Mouse (Mus musculus): ENCODE results near the gene Anapc11. TPM values are rescaled to one million over a fixed set of nuclear protein-coding genes. Genes with fewer than 3 reads are reported as not detected.

The Anapc11 gene
- total RNA-seq, 2 experiments from 2014 or later: 85.0 to 103 TPM

DNA sequence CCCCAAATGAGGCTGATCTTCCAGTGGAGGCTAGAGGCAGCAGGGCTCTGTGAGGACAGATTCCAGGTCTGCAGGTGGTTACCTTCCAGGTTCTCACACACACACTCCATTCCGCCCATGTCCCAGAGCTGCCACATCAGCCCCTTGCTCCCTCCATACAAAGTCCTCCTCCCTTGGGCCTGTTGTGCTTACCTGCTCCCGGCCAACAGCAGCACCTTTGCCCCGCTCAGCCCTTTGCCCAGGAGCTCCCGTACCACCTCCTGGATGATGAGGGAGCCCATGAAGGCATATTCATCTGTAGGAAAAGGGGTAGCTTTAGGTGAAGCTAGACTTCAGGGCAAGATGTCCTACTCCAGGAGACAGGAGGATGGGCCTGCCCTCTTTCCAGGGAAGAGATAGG is 59.1 kb downstream of the Anapc11 start:
- no peak for DNase-seq

Small RNAs within 50 kb of the gene (microRNA-seq; reads per million reads assigned to microRNA genes)
- 1.2 to 3.0 reads per million in 2 experiments for gene Mir6936

Other genes with a start within 250 kb of the Anapc11 start
- 1,000 to 10,000 TPM; 1,262 to 1,401 TPM for gene Actg1, start 249.9 kb upstream of the Anapc11 start, total RNA-seq (2021)
- gene Fscn2, start 236.9 kb upstream of the Anapc11 start, total RNA-seq (2021): 1 to 10 TPM in 1 of 2 experiments, not detected in 1; 1.0 TPM
- gene Faap100, start 219.7 kb upstream of the Anapc11 start, total RNA-seq (2021): 10 to 100 TPM; 17.3 to 21.6 TPM
- 10 to 100 TPM; 59.9 to 64.4 TPM for gene Nploc4, start 160.7 kb upstream of the Anapc11 start, total RNA-seq (2021)
- under 1 TPM in 1 of 2 experiments, not detected in 1; 0.30 TPM for gene Tspan10, start 155.8 kb upstream of the Anapc11 start, total RNA-seq (2021)
- under 1 TPM; 0.48 to 0.90 TPM for gene Pde6g, start 144.9 kb upstream of the Anapc11 start, total RNA-seq (2021)
- gene Oxld1, start 140.4 kb upstream of the Anapc11 start, total RNA-seq (2021): 10 to 100 TPM; 13.2 to 15.6 TPM
- gene Ccdc137, start 140.3 kb upstream of the Anapc11 start, total RNA-seq (2021): 10 to 100 TPM; 25.3 to 31.8 TPM
- 10 to 100 TPM; 48.3 to 49.8 TPM for gene Arl16, start 130.8 kb upstream of the Anapc11 start, total RNA-seq (2021)
- gene Mrpl12, start 113.8 kb upstream of the Anapc11 start, total RNA-seq (2021): 10 to 100 TPM; 70.4 to 71.7 TPM
- 10 to 100 TPM; 18.7 to 20.4 TPM for gene Slc25a10, start 106.6 kb upstream of the Anapc11 start, total RNA-seq (2021)
- under 1 TPM; 0.15 to 0.18 TPM for gene Gcgr, start 67.7 kb upstream of the Anapc11 start, total RNA-seq (2021)
- gene Mcrip1, start 48.7 kb upstream of the Anapc11 start, total RNA-seq (2021): 10 to 100 TPM; 71.3 to 71.6 TPM
- gene Ppp1r27, start 47.3 kb upstream of the Anapc11 start, total RNA-seq (2021): not detected
- 100 to 1,000 TPM; 118 to 122 TPM for gene P4hb, start 25.2 kb upstream of the Anapc11 start, total RNA-seq (2021)
- gene Arhgdia, start 16.8 kb upstream of the Anapc11 start, total RNA-seq (2021): 100 to 1,000 TPM; 266 to 282 TPM
- gene Alyref, start 56 bp upstream of the Anapc11 start, total RNA-seq (2021): 10 to 100 TPM; 60.0 to 67.6 TPM
- 1 to 10 TPM; 1.2 to 1.8 TPM for gene Npb, start 10.1 kb downstream of the Anapc11 start, total RNA-seq (2021)
- gene Pcyt2, start 19.5 kb downstream of the Anapc11 start, total RNA-seq (2021): 100 to 1,000 TPM; 138 to 157 TPM
- gene Sirt7, start 26.8 kb downstream of the Anapc11 start, total RNA-seq (2021): 10 to 100 TPM; 40.7 to 41.5 TPM
- 10 to 100 TPM; 77.3 to 86.3 TPM for gene Mafg, start 35.2 kb downstream of the Anapc11 start, total RNA-seq (2021)
- gene Pycr1, start 45.3 kb downstream of the Anapc11 start, total RNA-seq (2021): 1 to 10 TPM; 1.8 to 2.1 TPM
- 1 to 10 TPM; 4.2 to 4.4 TPM for gene Myadml2, start 49.7 kb downstream of the Anapc11 start, total RNA-seq (2021)
- gene Notum, start 62.8 kb downstream of the Anapc11 start, total RNA-seq (2021): 1 to 10 TPM; 3.6 to 3.7 TPM
- 10 to 100 TPM; 45.6 to 47.6 TPM for gene Aspscr1, start 74.6 kb downstream of the Anapc11 start, total RNA-seq (2021)
- gene Cenpx, start 115.3 kb downstream of the Anapc11 start, total RNA-seq (2021): 10 to 100 TPM; 15.5 to 15.7 TPM
- 10 to 100 TPM; 56.6 to 69.3 TPM for gene Lrrc45, start 115.5 kb downstream of the Anapc11 start, total RNA-seq (2021)
- gene Rac3, start 123.0 kb downstream of the Anapc11 start, total RNA-seq (2021): 10 to 100 TPM; 36.5 to 41.0 TPM
- 10 to 100 TPM in 1 of 2 experiments, 1 to 10 TPM in 1; 8.1 to 10.8 TPM for gene Dcxr, start 128.9 kb downstream of the Anapc11 start, total RNA-seq (2021)
- gene Cbr2, start 133.7 kb downstream of the Anapc11 start, total RNA-seq (2021): 1 to 10 TPM; 1.7 to 2.3 TPM
- 10 to 100 TPM; 19.5 to 20.1 TPM for gene Hmga1b, start 164.4 kb downstream of the Anapc11 start, total RNA-seq (2021)
- gene Rfng, start 185.8 kb downstream of the Anapc11 start, total RNA-seq (2021): 10 to 100 TPM; 66.1 to 68.6 TPM
- gene Gps1, start 185.9 kb downstream of the Anapc11 start, total RNA-seq (2021): 100 to 1,000 TPM; 146 to 147 TPM
- gene Dus1l, start 198.0 kb downstream of the Anapc11 start, total RNA-seq (2021): 10 to 100 TPM; 44.7 to 52.9 TPM
- 100 to 1,000 TPM; 173 to 191 TPM for gene Fasn, start 226.1 kb downstream of the Anapc11 start, total RNA-seq (2021)